Mouse (Mus musculus) olfactory bulb, adult 2 months (tissue): Measurements from ENCODE around the gene Ndrg3.

Experiments used
- CTCF ChIP-seq: fragments of 200-500 bp; IDR thresholded peaks from 2 replicates; pipeline ENCODE4 v1.5.1; 2012; ENCODE audit warnings: low read depth, mild to moderate bottlenecking, low read length, moderate library complexity; ENCODE audit not compliant: insufficient read depth
- POLR2A ChIP-seq: fragments of 200-500 bp; IDR thresholded peaks from 2 replicates; pipeline ENCODE4 v1.6.1; 2012; ENCODE audit warnings: mild to moderate bottlenecking, low read depth, low read length, moderate library complexity; ENCODE audit not compliant: insufficient read depth

- TF ChIP-seq POLR2A (no peak), CTCF (no peak)
Observed at GRCm38 (mm10) chr2:156928606-156929005, 63.2 kb downstream of the Ndrg3 start.
